Mouse (Mus musculus) CH12.LX (cell line): ENCODE measurements around the gene Sumo2. TPM values are rescaled to one million over a fixed set of nuclear protein-coding genes. Genes with fewer than 3 reads are reported as not detected.

Source experiments
- DNase-seq: peaks from one replicate; pipeline ENCODE4 v3.0.0-alpha.2; 2013; ENCODE audit errors: extremely low read depth
- H3K27ac ChIP-seq: 2 replicates; pipeline ENCODE4 v1.5.1; 2012; ENCODE audit warnings: low read depth, mild to moderate bottlenecking, control low read depth, moderate library complexity; ENCODE audit not compliant: insufficient read depth
- H3K27me3 ChIP-seq: replicated peaks from 2 replicates; pipeline ENCODE3; 2012; ENCODE audit warnings: inconsistent platforms
- H3K36me3 ChIP-seq, 2 experiments: replicated peaks in 1 of 2; 2 replicates each; pipeline versions ENCODE3 to v1.6.1; 2012; ENCODE audit warnings: inconsistent platforms in 1 of 2, low read length in 1 of 2, mild to moderate bottlenecking in 1 of 2, mixed read lengths in 1 of 2, moderate library complexity in 1 of 2; ENCODE audit not compliant: control insufficient read depth in 1 of 2, insufficient read depth in 1 of 2
- H3K4me1 ChIP-seq, 2 experiments: 2 replicates each; pipeline ENCODE4 v1.6.1; 2012; ENCODE audit warnings: inconsistent platforms in 1 of 2, moderate library complexity in 1 of 2; ENCODE audit not compliant: insufficient read depth in 2 of 2, control insufficient read depth in 1 of 2
- H3K4me2 ChIP-seq: 2 replicates; pipeline ENCODE4 v1.6.1; 2012; ENCODE audit warnings: low read depth, mild to moderate bottlenecking, control low read depth; ENCODE audit not compliant: poor library complexity, insufficient read depth, severe bottlenecking
- H3K4me3 ChIP-seq, 3 experiments: fragments of 150-350 bp in 1 of 3; sonication (generic) in 1 of 3; replicated peaks in 1 of 3; 2 replicates each; pipeline versions ENCODE3 to v1.5.1; 2011 to 2012; ENCODE audit warnings: low read depth in 2 of 3, low read length in 2 of 3, mild to moderate bottlenecking in 2 of 3, moderate library complexity in 2 of 3, control low read depth in 1 of 3, improper control_type of control experiment in 1 of 3, inconsistent platforms in 1 of 3, mixed read lengths in 1 of 3; ENCODE audit not compliant: poor library complexity in 1 of 3
- H3K79me2 ChIP-seq: replicated peaks from 2 replicates; pipeline ENCODE4 v1.6.1; 2012; ENCODE audit warnings: mild to moderate bottlenecking, moderate library complexity; ENCODE audit not compliant: control insufficient read depth, poor library complexity, insufficient read depth, severe bottlenecking; ENCODE audit errors: extremely low read depth
- H3K9ac ChIP-seq: 2 replicates; pipeline ENCODE4 v1.6.1; 2012; ENCODE audit warnings: low read depth, mild to moderate bottlenecking, control low read depth, moderate library complexity; ENCODE audit not compliant: insufficient read depth
- H3K9me3 ChIP-seq: replicated peaks from 2 replicates; pipeline ENCODE3; 2012; ENCODE audit warnings: low read length, inconsistent platforms, mixed read lengths
- BHLHE40 ChIP-seq: IDR thresholded peaks from 2 replicates; pipeline ENCODE4 v1.6.1; 2011; ENCODE audit warnings: mild to moderate bottlenecking, low read depth, low read length, improper control_type of control experiment
- ELF1 ChIP-seq: IDR thresholded peaks from 2 replicates; pipeline ENCODE4 v1.6.1; 2014; ENCODE audit warnings: low read depth, mild to moderate bottlenecking, inconsistent platforms, low read length, improper control_type of control experiment
- EP300 ChIP-seq: IDR thresholded peaks from 2 replicates; pipeline ENCODE4 v1.6.1; 2011; ENCODE audit warnings: low read length, improper control_type of control experiment
- ETS1 ChIP-seq: conservative IDR thresholded peaks from 2 replicates; pipeline ENCODE4 v1.6.1; 2012; ENCODE audit warnings: low read depth, mild to moderate bottlenecking, inconsistent platforms, low read length, improper control_type of control experiment, moderate library complexity
- GABPA ChIP-seq: IDR thresholded peaks from 2 replicates; pipeline ENCODE4 v1.6.1; 2012; ENCODE audit warnings: low read depth, low read length, improper control_type of control experiment, inconsistent platforms; ENCODE audit not compliant: insufficient replicate concordance
- IRF4 ChIP-seq: IDR thresholded peaks from 2 replicates; pipeline ENCODE4 v1.6.1; 2014; ENCODE audit warnings: low read depth, mild to moderate bottlenecking, inconsistent platforms, low read length, improper control_type of control experiment
- JUN ChIP-seq: IDR thresholded peaks from 2 replicates; pipeline ENCODE4 v1.6.1; 2011; ENCODE audit warnings: low read depth, mild to moderate bottlenecking, low read length, improper control_type of control experiment, moderate library complexity; ENCODE audit not compliant: insufficient read depth
- JUND ChIP-seq: conservative IDR thresholded peaks from 2 replicates; pipeline ENCODE4 v1.6.1; 2011; ENCODE audit warnings: low read depth, low read length, improper control_type of control experiment
- MAFK ChIP-seq: IDR thresholded peaks from 2 replicates; pipeline ENCODE4 v1.6.1; 2011; ENCODE audit warnings: low read length, improper control_type of control experiment; ENCODE audit not compliant: insufficient replicate concordance
- MAX ChIP-seq: IDR thresholded peaks from 2 replicates; pipeline ENCODE4 v1.6.1; 2011; ENCODE audit warnings: low read length, improper control_type of control experiment
- MEF2A ChIP-seq: IDR thresholded peaks from 2 replicates; pipeline ENCODE4 v1.6.1; 2014; ENCODE audit warnings: low read depth, mild to moderate bottlenecking, inconsistent platforms, low read length, improper control_type of control experiment, borderline replicate concordance
- MXI1 ChIP-seq: IDR thresholded peaks from 2 replicates; pipeline ENCODE4 v1.6.1; 2011; ENCODE audit warnings: mild to moderate bottlenecking, low read depth, low read length, improper control_type of control experiment
- MYC ChIP-seq: IDR thresholded peaks from 2 replicates; pipeline ENCODE4 v1.6.1; 2011; ENCODE audit warnings: low read depth, mild to moderate bottlenecking, improper control_type of control experiment, low read length
- NELFE ChIP-seq: IDR thresholded peaks from 2 replicates; pipeline ENCODE4 v1.6.1; 2011; ENCODE audit warnings: low read depth, low read length, improper control_type of control experiment
- NRF1 ChIP-seq: IDR thresholded peaks from 2 replicates; pipeline ENCODE4 v1.6.1; 2014; ENCODE audit warnings: low read depth, mild to moderate bottlenecking, inconsistent platforms, low read length, improper control_type of control experiment, moderate library complexity
- PAX5 ChIP-seq: IDR thresholded peaks from 2 replicates; pipeline ENCODE4 v1.6.1; 2012; ENCODE audit warnings: low read length, inconsistent platforms, mixed read lengths
- POLR2A ChIP-seq: IDR thresholded peaks from 2 replicates; pipeline ENCODE4 v1.6.1; 2011; ENCODE audit warnings: low read depth, mild to moderate bottlenecking, improper control_type of control experiment, low read length
- POLR2AphosphoS2 ChIP-seq: IDR thresholded peaks from 2 replicates; pipeline ENCODE4 v1.6.1; 2011; ENCODE audit warnings: low read depth, low read length, improper control_type of control experiment
- SIN3A ChIP-seq: IDR thresholded peaks from 2 replicates; pipeline ENCODE4 v1.6.1; 2012; ENCODE audit warnings: low read length, improper control_type of control experiment, inconsistent platforms
- SMC3 ChIP-seq: IDR thresholded peaks from 2 replicates; pipeline ENCODE4 v1.6.1; 2011; ENCODE audit warnings: low read depth, low read length, improper control_type of control experiment
- TCF12 ChIP-seq: IDR thresholded peaks from 2 replicates; pipeline ENCODE4 v1.6.1; 2014; ENCODE audit warnings: low read depth, mild to moderate bottlenecking, inconsistent platforms, low read length, improper control_type of control experiment
- UBTF ChIP-seq: IDR thresholded peaks from 2 replicates; pipeline ENCODE4 v1.6.1; 2012; ENCODE audit warnings: low read depth, mild to moderate bottlenecking, inconsistent platforms, low read length, improper control_type of control experiment, moderate library complexity
- ZC3H11A ChIP-seq: IDR thresholded peaks from 2 replicates; pipeline ENCODE4 v1.6.1; 2012; ENCODE audit warnings: low read depth, mild to moderate bottlenecking, inconsistent platforms, low read length, improper control_type of control experiment
- ZNF384 ChIP-seq: IDR thresholded peaks from 2 replicates; pipeline ENCODE4 v1.6.1; 2012; ENCODE audit warnings: low read depth, low read length, improper control_type of control experiment, inconsistent platforms
- dilution Hi-C: fragments of 300-500 bp; cut with MboI; formaldehyde crosslinking; loops from 2 replicates; pipeline ENCODE4 v1.14.3; 2020; ENCODE audit warnings: low sequenced_read_pairs; ENCODE audit not compliant: extremely low pct_unique_long_range_greater_than_20kb, extremely low pct_ligation_motif_present
- in situ Hi-C: fragments of 300-500 bp; cut with MboI; formaldehyde crosslinking; loops from 3 replicates; pipeline ENCODE4 v1.14.3; 2019; ENCODE audit warnings: low sequenced_read_pairs, low pct_ligation_motif_present, low pct_unique_long_range_greater_than_20kb, mixed read lengths
- polyA plus RNA-seq: library from polyadenylated mRNA; unstranded; fragments of >175 nt; gene quantifications from 2 replicates; pipeline ENCODE4 v1.2.1, GENCODE M21; 2012; ENCODE audit warnings: low read depth; ENCODE audit not compliant: insufficient read length
- total RNA-seq, 2 experiments: library from RNA; depleted of rRNA; stranded (reverse); fragments of 300-350 nt in 1 of 2; fragments of >200 nt in 1 of 2; gene quantifications; 2 replicates each; pipeline ENCODE4 v1.2.3; 2012 to 2014

The Sumo2 gene
- total and polyA plus RNA-seq, 3 experiments: 480 to 1,752 (median 1,020) TPM

DNA sequence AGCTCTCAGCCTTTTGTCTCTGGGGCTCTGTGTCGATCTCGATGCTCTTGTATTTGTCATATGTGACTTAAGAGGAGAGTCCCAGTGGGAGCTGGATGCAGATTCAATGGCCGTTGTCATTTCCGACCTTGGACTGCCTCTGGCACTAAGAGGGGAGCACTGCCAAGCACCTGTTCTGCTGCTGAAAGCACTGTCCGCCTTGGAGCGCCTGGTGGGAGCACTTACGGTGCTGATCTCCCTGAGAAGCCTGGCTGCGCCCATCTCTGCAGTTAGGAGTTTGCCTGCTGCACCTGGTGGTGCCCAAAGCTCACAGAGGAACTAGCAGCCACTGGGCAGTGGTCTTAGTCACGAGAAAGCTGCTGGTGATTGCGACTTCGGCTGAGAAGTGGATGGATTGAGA, 52.8 kb downstream of the Sumo2 start:
- dilution Hi-C loops: no loop called here
- Histone ChIP-seq H3K9ac (no peak overlapping the region), H3K27me3 (no peaks in the 10 kb centered on the region), H3K4me1 (peaks cover 2 to 12% of the 10 kb centered on the region in 2 experiments; a peak in 3 of 4 replicates), H3K79me2 (peaks cover 20% of the 10 kb centered on the region), H3K27ac (no peak overlapping the region), H3K9me3 (no peaks in the 10 kb centered on the region), H3K4me3 (no peak overlapping the region), H3K4me2 (no peak overlapping the region), H3K36me3 (peaks cover 29 to 80% of the 10 kb centered on the region in 2 experiments)
- in situ Hi-C loops: no loop called here
- no peak for TF ChIP-seq ETS1
- TF ChIP-seq PAX5: no peak
- TF ChIP-seq MEF2A: no peak
- no peak for TF ChIP-seq ZNF384
- TF ChIP-seq JUN: no peak
- no peak for TF ChIP-seq MAFK
- TF ChIP-seq ELF1: no peak
- no peak for TF ChIP-seq TCF12
- TF ChIP-seq JUND: no peak
- TF ChIP-seq IRF4: no peak
- no peak for TF ChIP-seq UBTF
- TF ChIP-seq MAX: no peak
- TF ChIP-seq POLR2AphosphoS2: no peak
- TF ChIP-seq POLR2A: no peak
- TF ChIP-seq ZC3H11A: no peak
- no peak for DNase-seq

- H3K79me2 ChIP-seq: peaks cover 23% of the 10 kb centered on the region
- no peaks in the 10 kb centered on the region for H3K27me3 ChIP-seq
- dilution Hi-C loops: no loop called here
- in situ Hi-C loops: no loop called here
- no peak for DNase-seq
- H3K4me3 ChIP-seq: no peak overlapping the region
- H3K4me1 ChIP-seq: peaks cover 2 to 16% of the 10 kb centered on the region in 2 experiments; a peak in 3 of 4 replicates
- H3K36me3 ChIP-seq: peaks cover 28 to 69% of the 10 kb centered on the region in 2 experiments
- TF ChIP-seq POLR2A: no peak
- no peak for TF ChIP-seq BHLHE40
- no peak for TF ChIP-seq PAX5
- TF ChIP-seq NRF1: no peak
- TF ChIP-seq ETS1: no peak
- TF ChIP-seq EP300: no peak
- no peak for TF ChIP-seq SIN3A
- TF ChIP-seq NELFE: no peak
- no peak for TF ChIP-seq SMC3
- TF ChIP-seq MXI1: no peak
- no peak for TF ChIP-seq GABPA
- TF ChIP-seq MYC: no peak
- H3K27ac ChIP-seq: no peak overlapping the region
- H3K9me3 ChIP-seq: no peaks in the 10 kb centered on the region
- H3K4me2 ChIP-seq: no peak overlapping the region
- no peak overlapping the region for H3K9ac ChIP-seq
Measured at GRCm38 (mm10) chr11:115481553-115482259, 54.4 kb downstream of the Sumo2 start.
